Mouse (Mus musculus): ENCODE measurements around the gene Gm11639. TPM values are rescaled to one million over a fixed set of nuclear protein-coding genes. Genes with fewer than 3 reads are reported as not detected.
A peak's percentile ranks its signal among the peaks of the same experiment; 100 is the strongest.
"Not testable (repeated sequence)": the region's sequence is repeated elsewhere in the genome, so short reads cannot be mapped to it uniquely, and the experiment has no call there.

The Gm11639 gene
- polyA plus RNA-seq, 1 experiment from 2014 or later = 0.04 TPM

- H3K27ac ChIP-seq; ATAC-seq (ENCODE audit: insufficient read depth, low FRiP score, low read depth); H3K9ac ChIP-seq; H3K27me3 ChIP-seq (replicated peaks); H3K9me3 ChIP-seq; H3K4me1 ChIP-seq; H3K4me2 ChIP-seq; H3K36me3 ChIP-seq; H3K4me3 ChIP-seq (replicated peaks): not testable (repeated sequence)
- WGBS = 74% methylated on average over 5 of the region's 5 CpGs
Measured at GRCm38 (mm10) chr11:105121792-105122191, 436.3 kb downstream of the Gm11639 start.

- H3K27me3 ChIP-seq (replicated peaks) = no peaks in the 10 kb centered on the region
- 7% methylated on average over 9 of the region's 9 CpGs for WGBS
- no peak overlapping the region for H3K4me3 ChIP-seq (replicated peaks)
- peaks cover 11% of the 10 kb centered on the region for H3K4me1 ChIP-seq
- peak; percentile 19; the same call in 1 of the 2 replicates for ATAC-seq (ENCODE audit: insufficient read depth, low FRiP score, low read depth)
- no peak overlapping the region for H3K4me2 ChIP-seq
- H3K36me3 ChIP-seq = no peaks in the 10 kb centered on the region
- no peaks in the 10 kb centered on the region for H3K9me3 ChIP-seq
- no peak overlapping the region for H3K27ac ChIP-seq
- H3K9ac ChIP-seq = no peak overlapping the region
Measured at GRCm38 (mm10) chr11:105123986-105124385, 438.5 kb downstream of the Gm11639 start.

GRCm38 (mm10) chr11:105125735-105126519 is 440.4 kb downstream of the Gm11639 start, which contains the start of gene Mettl2:
Gene Mettl2, plus strand, starts transcription at chr11:105126425.
- Histone ChIP-seq H3K27me3 (replicated peaks) (no peaks in the 10 kb centered on the region), H3K4me1 (peaks cover 11% of the 10 kb centered on the region), H3K9me3 (no peaks in the 10 kb centered on the region), H3K4me3 (replicated peaks) (peak within 1 kb of the TSS; percentile 80), H3K4me2 (peak within 1 kb of the TSS; percentile 82), H3K27ac (peak within 1 kb of the TSS; percentile 86; the same call in 1 of the 2 replicates), H3K36me3 (peaks cover 3% of the 10 kb centered on the region; the same call in 1 of the 2 replicates), H3K9ac (peak within 1 kb of the TSS; percentile 55)
- ATAC-seq (ENCODE audit: insufficient read depth, low FRiP score, low read depth) = peak; percentile 90
- WGBS = under 1% methylated on average over 38 of the region's 38 CpGs

DNA sequence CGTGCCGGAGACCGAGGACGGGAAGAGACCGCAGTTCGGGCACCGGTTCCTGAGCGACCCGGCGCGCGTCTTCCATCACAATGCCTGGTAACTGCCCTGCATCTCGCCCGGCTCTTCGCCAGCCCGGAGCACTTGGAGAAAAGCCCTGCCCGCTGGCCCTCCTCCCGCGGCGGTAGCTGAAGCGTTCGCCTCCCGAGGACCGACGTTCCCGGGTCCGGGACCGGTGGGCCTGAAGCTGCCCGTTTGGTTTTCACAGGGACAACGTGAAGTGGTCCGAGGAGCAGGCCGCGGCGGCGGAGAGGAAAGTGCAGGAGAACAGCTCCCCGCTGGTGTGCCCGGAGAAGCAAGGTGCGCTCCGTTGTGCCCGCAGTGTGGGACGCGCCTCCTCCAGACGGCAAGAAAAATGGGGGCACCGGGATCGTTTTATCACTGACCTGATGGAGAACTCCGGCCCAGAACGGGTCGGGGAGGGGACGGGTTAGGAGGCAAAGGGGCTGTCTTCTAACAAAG is 441.1 kb downstream of the Gm11639 start:
- H3K9ac ChIP-seq = peak overlapping the region; percentile 55
- WGBS = under 1% methylated on average over 49 of the region's 49 CpGs
- H3K4me3 ChIP-seq (replicated peaks) = peak overlapping the region; percentile 80
- no peaks in the 10 kb centered on the region for H3K9me3 ChIP-seq
- ATAC-seq (ENCODE audit: insufficient read depth, low FRiP score, low read depth) = no peak
- H3K4me1 ChIP-seq = peaks cover 11% of the 10 kb centered on the region
- H3K36me3 ChIP-seq = peaks cover 5% of the 10 kb centered on the region
- H3K4me2 ChIP-seq = peak overlapping the region; percentile 82
- H3K27me3 ChIP-seq (replicated peaks) = no peaks in the 10 kb centered on the region
- H3K27ac ChIP-seq = no peak overlapping the region

GRCm38 (mm10) chr11:105135692-105136091 is 450.2 kb downstream of the Gm11639 start:
- no peak for ATAC-seq (ENCODE audit: insufficient read depth, low FRiP score, low read depth)
- Histone ChIP-seq H3K4me1 (no peaks in the 10 kb centered on the region), H3K4me3 (replicated peaks) (no peak overlapping the region), H3K4me2 (no peak overlapping the region), H3K27ac (no peak overlapping the region), H3K9me3 (no peaks in the 10 kb centered on the region), H3K9ac (no peak overlapping the region), H3K27me3 (replicated peaks) (no peaks in the 10 kb centered on the region), H3K36me3 (peaks cover 34% of the 10 kb centered on the region)
- 87% methylated on average over 7 of the region's 7 CpGs for WGBS

GRCm38 (mm10) chr11:105137255-105137654 is 451.7 kb downstream of the Gm11639 start:
- H3K27ac ChIP-seq; ATAC-seq (ENCODE audit: insufficient read depth, low FRiP score, low read depth); H3K27me3 ChIP-seq (replicated peaks); H3K4me2 ChIP-seq; H3K9ac ChIP-seq; H3K4me3 ChIP-seq (replicated peaks); H3K4me1 ChIP-seq; H3K9me3 ChIP-seq: not testable (repeated sequence)
- H3K36me3 ChIP-seq = peaks cover 29% of the 10 kb centered on the region
- 92% methylated on average over 2 of the region's 2 CpGs for WGBS

DNA sequence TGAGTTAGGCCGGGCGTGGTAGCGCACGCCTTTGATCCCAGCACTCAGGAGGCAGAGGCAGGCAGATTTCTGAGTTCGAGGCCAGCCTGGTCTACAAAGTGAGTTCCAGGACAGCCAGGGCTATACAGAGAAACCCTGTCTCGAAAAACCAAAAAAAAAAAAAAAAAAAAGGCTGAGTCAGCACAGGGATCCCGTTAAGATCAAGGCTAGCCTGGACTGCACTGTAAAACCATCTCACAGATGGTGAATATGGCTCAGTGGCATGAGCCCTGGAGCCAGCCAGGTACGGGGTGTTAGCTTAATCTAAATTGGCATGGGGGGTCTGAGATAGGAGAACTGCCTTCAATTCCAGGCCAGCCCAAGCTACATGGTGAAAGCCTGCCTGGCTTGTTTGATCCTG is 455.0 kb downstream of the Gm11639 start:
- not testable (repeated sequence) for H3K4me2 ChIP-seq; H3K4me3 ChIP-seq (replicated peaks); H3K9me3 ChIP-seq; H3K27me3 ChIP-seq (replicated peaks); H3K4me1 ChIP-seq; H3K27ac ChIP-seq; H3K9ac ChIP-seq; ATAC-seq (ENCODE audit: insufficient read depth, low FRiP score, low read depth)
- 89% methylated on average over 8 of the region's 8 CpGs for WGBS
- H3K36me3 ChIP-seq = peaks cover 19% of the 10 kb centered on the region

- no peak overlapping the region for H3K9ac ChIP-seq
- no peaks in the 10 kb centered on the region for H3K9me3 ChIP-seq
- peaks cover 17% of the 10 kb centered on the region for H3K36me3 ChIP-seq
- H3K27ac ChIP-seq = no peak overlapping the region
- 93% methylated on average over 5 of the region's 5 CpGs for WGBS
- H3K27me3 ChIP-seq (replicated peaks) = no peaks in the 10 kb centered on the region
- no peak overlapping the region for H3K4me3 ChIP-seq (replicated peaks)
- no peak overlapping the region for H3K4me2 ChIP-seq
- no peak for ATAC-seq (ENCODE audit: insufficient read depth, low FRiP score, low read depth)
- H3K4me1 ChIP-seq = no peaks in the 10 kb centered on the region
Measured at GRCm38 (mm10) chr11:105141115-105141514, 455.6 kb downstream of the Gm11639 start.

GRCm38 (mm10) chr11:105143564-105143963 is 458.1 kb downstream of the Gm11639 start:
- no peak overlapping the region for H3K4me2 ChIP-seq
- no peak overlapping the region for H3K4me3 ChIP-seq (replicated peaks)
- no peak overlapping the region for H3K9ac ChIP-seq
- H3K9me3 ChIP-seq = no peaks in the 10 kb centered on the region
- H3K36me3 ChIP-seq = peaks cover 5% of the 10 kb centered on the region; the same call in 1 of the 2 replicates
- no peaks in the 10 kb centered on the region for H3K27me3 ChIP-seq (replicated peaks)
- H3K27ac ChIP-seq = no peak overlapping the region
- H3K4me1 ChIP-seq = no peaks in the 10 kb centered on the region
- ATAC-seq (ENCODE audit: insufficient read depth, low FRiP score, low read depth) = no peak; the same call in 1 of the 2 replicates

GRCm38 (mm10) chr11:105144084-105144483 is 458.6 kb downstream of the Gm11639 start:
- WGBS = 68% methylated on average over 3 of the region's 3 CpGs
- peak; percentile 53; the same call in 1 of the 2 replicates for ATAC-seq (ENCODE audit: insufficient read depth, low FRiP score, low read depth)

GRCm38 (mm10) chr11:105144508-105145210 is 459.2 kb downstream of the Gm11639 start:
- no peak overlapping the region for H3K9ac ChIP-seq
- WGBS = 72% methylated on average over 11 of the region's 11 CpGs

More at GRCm38 (mm10) chr11:105144084-105144483, 458.6 kb downstream of the Gm11639 start:
- Histone ChIP-seq H3K9me3 (no peaks in the 10 kb centered on the region), H3K9ac (no peak overlapping the region), H3K27ac (no peak overlapping the region), H3K36me3 (peaks cover 5% of the 10 kb centered on the region; the same call in 1 of the 2 replicates), H3K4me3 (replicated peaks) (no peak overlapping the region), H3K27me3 (replicated peaks) (no peaks in the 10 kb centered on the region), H3K4me2 (no peak overlapping the region), H3K4me1 (no peaks in the 10 kb centered on the region)

GRCm38 (mm10) chr11:105145211-105145610 is 459.7 kb downstream of the Gm11639 start:
- H3K4me3 ChIP-seq (replicated peaks) = no peak overlapping the region
- ATAC-seq (ENCODE audit: insufficient read depth, low FRiP score, low read depth) = no peak
- 77% methylated on average over 10 of the region's 10 CpGs for WGBS
- H3K36me3 ChIP-seq = peaks cover 5% of the 10 kb centered on the region; the same call in 1 of the 2 replicates
- no peaks in the 10 kb centered on the region for H3K4me1 ChIP-seq
- no peaks in the 10 kb centered on the region for H3K9me3 ChIP-seq
- H3K4me2 ChIP-seq = no peak overlapping the region
- no peak overlapping the region for H3K27ac ChIP-seq
- no peak overlapping the region for H3K9ac ChIP-seq
- H3K27me3 ChIP-seq (replicated peaks) = no peaks in the 10 kb centered on the region

More at GRCm38 (mm10) chr11:105144508-105145210, 459.2 kb downstream of the Gm11639 start:
- no peaks in the 10 kb centered on the region for H3K9me3 ChIP-seq
- no peaks in the 10 kb centered on the region for H3K27me3 ChIP-seq (replicated peaks)
- H3K36me3 ChIP-seq = peaks cover 5% of the 10 kb centered on the region; the same call in 1 of the 2 replicates
- no peak overlapping the region for H3K4me3 ChIP-seq (replicated peaks)
- no peaks in the 10 kb centered on the region for H3K4me1 ChIP-seq
- no peak overlapping the region for H3K4me2 ChIP-seq
- H3K27ac ChIP-seq = no peak overlapping the region
- ATAC-seq (ENCODE audit: insufficient read depth, low FRiP score, low read depth) = no peak
